Mouse (Mus musculus): ENCODE data around the gene Cdkl2.
A peak's percentile ranks its signal among the peaks of the same experiment; 100 is the strongest.

The Cdkl2 gene

GRCm38 (mm10) chr5:92043783-92044182 is at the start of gene Cdkl2:
Gene Cdkl2, minus strand, starts transcription at chr5:92043883.
- DNase-seq, result peak; percentile 15

DNA sequence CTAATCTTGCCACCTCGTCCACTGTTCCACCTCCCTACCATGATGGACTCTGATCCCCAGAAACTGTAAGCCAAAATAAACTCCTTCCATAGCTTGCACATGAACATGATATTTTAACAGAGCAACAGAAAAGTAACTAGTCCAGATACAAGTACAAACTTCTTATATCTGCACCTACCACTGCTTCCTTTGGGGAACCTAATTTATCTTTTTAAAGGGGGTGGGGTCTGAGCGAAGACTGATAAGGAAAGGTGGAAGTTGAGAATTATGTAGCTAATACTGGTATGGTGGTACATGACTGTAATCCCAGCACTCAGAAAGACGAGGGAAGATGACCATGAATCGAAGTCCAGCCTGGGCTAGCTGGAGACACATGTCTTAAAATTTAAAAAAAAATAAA is 43.8 kb upstream of the Cdkl2 start:
- DNase-seq, result no peak

- no peak for DNase-seq
Observed at GRCm38 (mm10) chr5:92085821-92086550, 42.3 kb upstream of the Cdkl2 start.

- DNase-seq, result no peak
Observed at GRCm38 (mm10) chr5:92085246-92085645, 41.6 kb upstream of the Cdkl2 start.

DNA sequence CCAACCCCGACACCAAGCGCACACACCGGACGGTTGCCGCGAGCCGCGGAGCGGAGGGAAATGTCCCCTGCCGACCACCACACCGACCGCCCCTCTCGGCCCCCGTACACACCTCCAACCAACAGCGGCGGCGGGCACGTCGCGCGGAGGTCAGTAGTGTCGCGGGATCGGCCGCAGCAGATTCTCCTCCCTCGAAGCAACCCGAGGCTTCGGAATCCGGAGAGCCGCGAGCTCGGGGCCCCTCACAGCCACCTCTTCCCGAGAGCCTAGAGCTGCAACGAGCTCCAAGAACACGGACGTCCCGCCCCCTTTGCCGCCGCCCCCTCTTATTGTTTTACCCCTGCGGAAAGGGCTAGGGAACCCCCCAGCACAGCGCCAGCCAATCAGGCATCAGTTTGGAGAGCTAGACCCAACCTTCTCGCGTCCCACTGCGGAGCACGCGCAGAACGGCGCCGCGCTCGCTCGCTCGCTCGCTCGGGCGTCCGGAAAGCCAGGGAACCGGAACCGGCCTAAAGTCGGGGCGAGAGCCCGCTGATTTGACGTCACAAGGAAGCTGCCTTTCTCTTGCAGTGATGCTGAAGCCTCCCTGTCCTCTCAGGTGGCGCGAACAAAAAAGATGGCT is 39.8 kb upstream of the Cdkl2 start, which contains the start of gene G3bp2:
Gene G3bp2 (minus strand): TSS at position 303 of the 622 bp plus-strand sequence.
- peak; percentile 97 for DNase-seq

- DNase-seq, result no peak
Observed at GRCm38 (mm10) chr5:92082821-92083401, 39.2 kb upstream of the Cdkl2 start.

- no peak for DNase-seq
Observed at GRCm38 (mm10) chr5:92081326-92081725, 37.6 kb upstream of the Cdkl2 start.

DNA sequence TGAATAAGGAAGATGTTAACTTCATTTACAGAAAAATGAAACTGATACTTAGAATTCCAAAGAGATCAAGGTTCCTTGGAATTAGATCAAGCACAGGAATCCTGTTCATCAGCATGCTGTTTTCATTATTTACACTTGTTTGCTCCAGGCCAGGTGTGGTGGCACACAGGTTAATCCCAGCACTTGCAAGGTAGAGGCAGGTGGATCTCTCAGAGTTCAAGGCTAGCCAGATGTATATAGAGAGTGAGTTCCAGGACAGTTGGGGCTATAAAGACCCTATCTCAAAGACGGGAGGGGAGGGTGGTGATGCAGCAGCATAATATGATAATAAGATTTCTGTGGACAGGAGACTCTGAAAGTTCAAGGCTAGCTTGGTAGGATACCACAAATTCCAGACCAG is 36.7 kb upstream of the Cdkl2 start:
- no peak for DNase-seq

GRCm38 (mm10) chr5:92079304-92079703 is 35.6 kb upstream of the Cdkl2 start:
- no peak for DNase-seq

DNA sequence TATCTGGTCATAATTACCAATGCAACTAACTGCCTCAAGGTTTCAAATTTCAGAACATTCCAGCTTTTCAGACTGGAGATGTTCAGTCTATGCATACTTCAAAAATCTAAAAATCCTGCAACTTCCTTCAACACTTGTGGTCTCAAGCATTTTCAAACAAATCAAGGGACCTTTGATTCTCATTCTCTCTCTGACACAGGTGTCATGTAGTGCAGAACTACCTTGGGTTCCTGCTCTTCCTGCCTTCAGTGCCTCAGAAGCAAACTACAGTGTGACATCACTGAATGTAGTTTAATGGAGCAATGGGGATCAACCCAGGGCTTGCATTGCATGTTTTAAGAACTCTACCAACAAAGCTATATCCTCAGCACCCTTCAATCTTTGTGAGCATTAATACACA is 35.1 kb upstream of the Cdkl2 start:
- DNase-seq, result no peak

DNA sequence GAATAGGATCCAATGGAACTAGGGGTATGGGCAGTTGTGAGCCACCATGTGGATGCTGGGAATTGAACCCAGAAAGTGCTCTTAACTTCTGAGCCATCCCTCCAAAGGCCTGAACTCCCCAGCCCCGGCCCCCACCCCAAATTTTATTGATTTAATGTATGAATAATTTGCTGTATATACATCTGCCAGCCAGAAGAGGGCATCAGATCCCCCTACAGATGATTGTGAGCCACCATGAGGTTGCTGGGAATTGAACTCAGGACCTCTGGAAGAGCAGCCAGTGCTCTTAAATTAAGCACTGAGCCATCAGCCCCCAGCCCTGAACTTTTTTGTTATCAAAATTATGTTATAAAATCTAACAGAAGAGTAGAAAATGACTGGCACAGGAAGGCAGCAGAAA is 32.6 kb upstream of the Cdkl2 start:
- no peak for DNase-seq

DNA sequence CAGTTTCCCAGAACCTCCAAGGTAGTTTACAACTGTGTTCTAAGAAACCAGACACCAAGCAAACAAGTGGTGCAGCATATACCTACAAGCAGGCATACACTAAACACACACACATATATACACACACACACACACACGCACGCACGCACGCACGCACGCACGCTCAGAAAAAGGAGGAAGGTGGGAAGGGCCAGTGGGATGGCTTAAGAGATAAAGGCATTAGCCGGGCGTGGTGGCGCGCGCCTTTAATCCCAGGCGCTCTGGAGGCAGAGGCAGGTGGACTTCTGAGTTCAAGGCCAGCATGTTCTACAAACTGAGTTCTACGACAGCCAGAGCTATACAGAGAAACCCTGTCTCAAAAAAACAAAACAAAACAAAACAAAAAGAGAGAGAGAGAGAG is 30.4 kb upstream of the Cdkl2 start:
- DNase-seq, result no peak

- no peak for DNase-seq
Observed at GRCm38 (mm10) chr5:92063192-92063591, 19.5 kb upstream of the Cdkl2 start.

GRCm38 (mm10) chr5:92052866-92053265 is 9.2 kb upstream of the Cdkl2 start:
- no peak for DNase-seq

DNA sequence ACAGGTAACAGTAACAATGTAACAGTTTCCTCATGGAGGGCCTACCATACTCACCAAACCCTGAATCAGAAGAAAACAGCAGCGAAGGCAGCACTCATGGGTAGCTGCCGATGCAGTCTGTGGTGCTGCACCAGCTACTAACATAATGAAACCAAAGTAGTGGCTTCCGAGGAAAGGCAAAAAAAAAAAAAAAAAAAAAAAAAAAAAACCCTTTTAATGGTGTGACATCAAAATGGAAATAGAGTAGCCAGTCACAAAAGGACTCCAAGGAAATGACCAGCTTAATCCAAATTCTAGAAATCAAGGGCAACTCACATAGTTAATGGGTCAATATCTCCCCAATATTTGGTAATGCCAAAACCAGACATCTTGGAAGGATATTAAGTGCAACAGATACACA is 6.7 kb upstream of the Cdkl2 start:
- no peak for DNase-seq

- peak; percentile 97 for DNase-seq
Observed at GRCm38 (mm10) chr5:92042377-92043348, 1.0 kb downstream of the Cdkl2 start.

- DNase-seq, result no peak
Observed at GRCm38 (mm10) chr5:92019960-92020359, 23.7 kb downstream of the Cdkl2 start.

- DNase-seq, result no peak
Observed at GRCm38 (mm10) chr5:92011756-92012155, 31.9 kb downstream of the Cdkl2 start.

DNA sequence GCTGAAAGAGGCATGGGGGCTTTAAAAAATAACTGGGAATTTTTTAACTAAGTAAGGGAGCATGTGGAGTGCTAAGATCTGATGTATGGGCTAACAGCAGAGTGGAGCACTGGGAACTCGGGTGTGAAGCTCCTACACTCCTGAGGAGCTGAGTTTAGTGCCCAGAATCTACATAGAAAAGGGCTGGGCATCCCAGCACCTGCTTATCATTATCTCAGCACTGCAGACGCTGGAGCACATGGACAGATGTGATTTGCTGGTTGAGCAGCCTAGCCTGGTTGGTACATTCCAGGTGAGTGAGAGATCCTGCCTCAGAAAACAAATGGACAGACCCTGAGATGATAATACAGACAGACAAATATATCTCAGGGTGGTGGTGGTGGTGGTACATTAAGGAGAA is 33.9 kb downstream of the Cdkl2 start:
- DNase-seq, result no peak

DNA sequence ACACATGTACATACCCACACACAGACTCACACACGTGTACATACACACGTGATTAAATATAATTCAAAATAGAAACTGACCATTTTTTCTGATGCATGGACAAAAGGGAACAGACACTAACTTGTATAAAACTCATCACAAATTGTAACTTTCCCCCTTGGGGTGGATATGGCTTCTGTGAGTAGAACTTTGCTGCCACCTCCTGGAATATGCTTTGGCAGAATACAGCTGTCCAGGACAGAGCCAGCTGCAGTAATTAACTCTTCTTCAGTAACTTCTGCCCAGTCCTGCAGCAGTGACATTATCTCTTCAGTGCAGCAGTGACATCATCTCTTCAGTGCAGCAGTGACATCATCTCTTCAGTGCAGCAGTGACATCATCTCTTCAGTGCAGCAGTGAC is 40.7 kb downstream of the Cdkl2 start:
- DNase-seq, result peak; percentile 1

DNA sequence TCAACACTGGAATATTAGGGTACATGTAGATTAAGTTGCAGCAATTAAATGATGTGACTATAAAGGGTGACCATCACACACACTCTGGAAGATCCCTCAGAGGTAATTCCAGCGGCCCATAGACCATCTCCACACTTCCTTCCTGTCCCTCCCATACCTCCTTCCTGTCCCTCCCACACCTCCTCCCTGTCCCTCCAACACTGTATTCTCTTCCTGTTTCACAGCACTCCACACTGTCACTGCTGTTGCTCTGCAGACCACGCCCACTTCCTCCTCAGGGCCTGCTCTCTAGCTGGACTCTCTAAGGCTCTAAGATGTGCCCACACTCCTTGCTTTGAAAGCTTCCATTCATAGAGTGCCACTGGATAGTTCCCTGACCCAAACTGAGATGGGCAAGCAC is 42.9 kb downstream of the Cdkl2 start:
- DNase-seq, result no peak

- no peak for DNase-seq
Observed at GRCm38 (mm10) chr5:91994546-91994945, 49.1 kb downstream of the Cdkl2 start.

DNA sequence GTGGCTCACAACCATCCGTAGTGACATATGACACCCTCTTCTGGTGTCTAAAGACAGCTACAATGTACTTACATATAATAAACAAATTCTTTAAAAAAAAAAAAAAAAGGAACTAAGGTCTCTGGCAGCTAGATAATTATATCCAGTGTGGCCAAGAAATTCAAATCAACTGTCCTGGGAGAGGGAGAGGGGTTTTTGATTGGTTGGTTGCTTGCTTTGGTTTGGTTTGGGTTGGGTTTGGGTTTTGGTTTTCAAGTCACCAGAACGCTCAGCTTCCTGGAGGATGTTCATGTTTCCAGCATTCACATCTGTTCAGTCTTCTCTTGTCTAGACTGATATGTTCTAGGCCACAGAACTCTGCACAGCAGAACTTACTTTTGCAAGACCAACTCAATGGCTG is 50.6 kb downstream of the Cdkl2 start:
- DNase-seq, result no peak
